Mouse (Mus musculus): ENCODE measurements around the gene Krt87.
A peak's percentile ranks its signal among the peaks of the same experiment; 100 is the strongest.

Krt87 gene

DNA sequence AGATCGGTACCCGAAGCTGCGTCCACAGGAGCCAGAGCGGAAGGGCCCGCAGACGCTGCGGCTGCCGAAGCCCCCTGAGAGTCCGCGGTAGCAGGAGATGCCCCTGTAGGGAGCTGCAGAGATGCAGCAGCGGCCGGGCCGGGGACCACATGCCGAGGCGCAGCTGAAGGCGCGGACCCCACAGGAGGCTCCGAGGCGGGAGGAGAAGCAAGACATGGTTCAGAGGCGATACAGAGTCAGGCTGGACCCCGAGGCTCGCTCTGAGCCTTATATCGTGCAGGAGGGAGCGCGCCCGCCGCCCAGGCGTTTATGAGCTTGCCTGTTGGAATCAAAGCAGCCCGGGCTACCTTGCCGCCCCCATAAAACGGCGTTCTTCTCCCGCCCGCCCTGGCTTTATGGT lies at the start of gene Krt87:
Krt87 (minus strand) TSS at position 250 of the 400 bp plus-strand sequence.
- DNase-seq (ENCODE audit: low spot score in 2 of 2) = no peak

- DNase-seq (ENCODE audit: low spot score in 2 of 2) = no peak
These were observed 47.5 kb upstream of the Krt87 start for GRCm38 (mm10) chr15:101485911-101486635.

DNA sequence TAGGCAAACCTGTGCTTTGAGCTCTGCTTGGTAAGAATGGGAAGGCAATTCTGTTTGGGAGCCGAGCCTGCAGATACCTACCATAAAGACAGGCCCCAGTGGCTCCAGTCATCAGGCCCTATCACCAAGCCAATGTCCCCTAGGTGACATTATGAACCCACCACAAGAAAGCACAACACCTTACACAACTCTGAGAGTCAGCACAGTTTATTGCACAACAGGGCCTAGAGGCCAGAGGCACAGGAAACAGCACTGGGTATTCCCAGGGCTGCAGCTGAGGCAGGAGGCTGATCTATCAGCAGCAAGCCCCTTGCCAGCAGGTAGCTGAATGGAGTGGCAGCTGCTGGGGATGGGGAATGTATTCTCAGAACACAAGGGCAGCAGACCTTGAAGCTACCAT lies 46.3 kb upstream of the Krt87 start:
- DNase-seq (ENCODE audit: low spot score in 2 of 2) = no peak

GRCm38 (mm10) chr15:101483646-101484045 lies 45.0 kb upstream of the Krt87 start:
- DNase-seq (ENCODE audit: low spot score in 2 of 2) = no peak

GRCm38 (mm10) chr15:101482056-101482455 lies 43.5 kb upstream of the Krt87 start:
- DNase-seq (ENCODE audit: low spot score in 2 of 2) = no peak

- DNase-seq (ENCODE audit: low spot score in 2 of 2) = no peak
These were observed 41.1 kb upstream of the Krt87 start for GRCm38 (mm10) chr15:101479666-101480060.

DNA sequence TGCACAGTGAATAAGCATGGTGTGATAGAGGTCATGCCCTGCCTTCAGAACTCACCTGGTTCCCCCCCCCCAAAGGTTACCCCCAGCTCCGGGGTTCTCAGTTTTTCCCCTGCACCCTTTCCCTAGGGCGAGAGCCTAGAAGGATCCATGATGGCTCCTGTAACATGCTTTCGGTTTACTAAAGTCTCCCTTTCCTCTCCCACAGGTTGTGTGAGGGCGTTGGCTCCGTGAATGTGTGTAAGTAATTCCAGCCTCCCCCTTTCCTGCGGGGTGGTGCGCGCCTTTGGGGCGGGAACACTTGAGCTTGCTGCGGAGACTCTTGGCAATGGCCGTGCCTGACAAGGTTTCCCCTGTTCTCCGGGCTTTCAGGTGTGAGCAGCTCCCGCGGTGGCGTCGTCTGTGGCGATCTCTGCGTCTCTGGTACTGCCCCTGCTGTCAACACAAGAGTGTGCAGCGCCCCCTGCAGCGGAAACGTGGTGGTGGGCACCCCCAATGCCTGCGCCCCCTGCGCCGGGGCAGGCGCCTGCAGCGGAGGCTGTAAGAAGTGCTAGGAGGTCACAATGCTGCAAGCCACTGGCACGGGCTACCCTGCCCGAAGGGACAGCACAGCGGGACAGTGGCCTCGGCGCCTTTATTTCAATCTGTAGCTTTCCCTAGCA lies 40.5 kb upstream of the Krt87 start:
- DNase-seq (ENCODE audit: low spot score in 2 of 2) = no peak

DNA sequence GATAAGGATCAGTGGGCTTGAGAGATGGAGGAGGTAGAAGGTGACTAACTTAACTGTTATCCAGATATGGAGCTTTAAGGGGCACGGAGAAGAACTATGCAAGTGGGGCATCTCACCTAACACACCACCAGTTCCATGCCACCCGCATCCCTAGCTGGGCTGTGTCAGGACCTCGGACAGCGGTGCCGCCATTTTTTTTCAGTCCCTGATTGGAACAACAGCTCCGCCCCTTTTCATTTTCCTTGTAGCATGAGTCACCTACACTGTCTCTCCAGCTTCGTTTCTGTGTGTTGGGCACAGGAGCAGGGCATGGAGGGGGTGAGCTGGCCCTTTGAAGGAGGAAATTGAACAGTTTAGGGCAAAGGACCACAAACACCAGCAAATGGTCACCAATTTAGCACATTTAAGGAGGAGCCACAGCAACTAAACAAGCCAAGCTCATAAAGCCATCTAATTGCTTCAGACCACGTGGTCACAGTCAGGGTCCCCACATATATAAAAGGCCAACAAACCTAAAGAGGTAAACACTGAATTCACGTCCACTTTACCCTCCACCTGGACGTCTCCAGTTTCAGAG lies 34.4 kb upstream of the Krt87 start, which contains the start of gene Krt86:
Krt86 (plus strand) TSS at position 527 of the 577 bp plus-strand sequence.
- no peak for DNase-seq (ENCODE audit: low spot score in 2 of 2)

DNA sequence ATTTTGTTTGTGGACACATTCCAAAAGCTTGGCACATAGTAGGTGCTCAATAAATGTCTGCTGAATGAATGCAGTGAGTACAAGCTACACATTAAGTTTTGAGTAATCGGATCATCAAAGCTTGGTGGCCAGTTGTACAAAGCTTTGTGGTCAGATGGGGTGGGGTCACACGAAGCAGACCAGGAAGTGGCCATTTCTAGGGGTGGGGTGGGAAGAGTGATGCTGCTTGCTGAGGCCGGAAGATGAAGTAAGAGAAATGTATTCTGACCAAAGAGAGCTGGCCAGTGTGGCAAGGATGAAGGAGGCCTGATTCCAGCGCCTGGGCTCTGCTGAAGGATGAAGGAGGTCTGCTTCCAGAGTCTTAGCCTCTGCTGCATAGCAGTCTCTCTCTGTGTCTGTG lies 30.5 kb upstream of the Krt87 start:
- no peak for DNase-seq (ENCODE audit: low spot score in 2 of 2)

DNA sequence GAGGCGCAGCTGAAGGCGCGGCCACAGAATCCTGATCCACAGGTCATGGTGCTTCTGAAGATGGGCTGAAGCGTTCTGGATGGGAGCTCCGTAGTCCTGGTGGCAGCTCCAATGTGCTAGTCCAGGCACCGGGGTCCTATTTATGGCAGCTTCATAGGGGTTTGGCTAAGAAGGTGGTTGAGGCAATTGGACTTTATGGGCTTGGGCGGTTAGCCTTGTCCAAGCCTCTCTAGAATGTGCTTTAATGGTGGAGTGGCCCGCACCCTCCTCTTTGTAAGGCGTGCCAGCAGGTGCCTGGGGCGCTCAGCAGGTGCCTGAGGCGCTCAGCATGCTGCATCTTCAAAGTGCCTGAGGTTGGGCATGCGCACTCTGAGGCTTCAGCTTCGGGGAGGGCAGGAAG lies 25.0 kb upstream of the Krt87 start, which contains the start of gene Krt81:
Krt81 (minus strand) TSS at position 101 of the 400 bp plus-strand sequence.
- no peak for DNase-seq (ENCODE audit: low spot score in 2 of 2)

GRCm38 (mm10) chr15:101459283-101459682 lies 20.7 kb upstream of the Krt87 start:
- DNase-seq (ENCODE audit: low spot score in 2 of 2) = no peak

DNA sequence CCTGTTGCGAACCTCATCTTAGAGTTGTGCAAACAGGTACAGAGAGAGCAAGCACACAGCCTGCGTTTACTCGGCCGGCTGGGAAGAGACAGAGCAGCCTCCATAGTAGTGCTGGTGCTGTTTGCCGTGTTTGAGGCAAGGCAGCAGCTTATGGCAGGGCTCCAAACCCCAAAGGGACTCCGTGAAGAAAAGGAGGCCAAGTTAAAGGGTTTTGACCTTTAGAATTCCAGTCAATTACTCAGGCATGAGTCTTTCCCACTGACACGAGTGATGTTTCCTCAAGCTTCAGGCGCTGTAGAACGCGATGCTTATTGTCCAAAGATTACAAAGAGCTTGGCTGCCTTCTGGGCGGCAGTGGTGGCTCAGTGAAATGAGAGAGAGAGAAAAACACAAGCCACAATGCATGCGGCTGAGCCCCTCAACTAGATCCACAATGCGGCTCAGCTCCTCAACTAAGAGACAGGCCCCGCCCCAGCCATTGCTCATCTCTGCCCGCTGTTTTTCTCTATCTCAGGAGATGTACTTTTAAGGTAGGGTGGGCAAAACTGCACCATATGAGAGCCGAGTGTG lies 19.8 kb upstream of the Krt87 start:
- DNase-seq (ENCODE audit: low spot score in 2 of 2) = no peak

DNA sequence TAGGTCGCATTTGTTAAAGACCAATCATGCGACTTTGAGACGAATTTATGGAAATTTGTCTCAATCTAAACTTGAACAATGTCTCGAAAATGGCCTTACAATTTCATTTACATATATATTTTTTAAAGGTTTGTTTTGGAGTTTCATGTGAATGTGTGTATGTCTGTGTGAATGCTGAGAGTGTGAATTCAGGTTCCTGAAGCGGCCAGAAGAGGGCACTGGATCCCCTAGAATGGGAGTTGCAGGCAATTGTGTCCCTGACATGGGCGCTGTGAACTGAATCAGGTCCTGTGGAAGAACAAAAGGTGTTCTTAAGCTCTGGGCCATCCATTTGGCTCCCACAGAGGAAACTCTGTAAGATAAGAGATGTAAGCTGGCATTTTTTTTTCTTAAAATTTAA lies 17.3 kb upstream of the Krt87 start:
- DNase-seq (ENCODE audit: low spot score in 2 of 2) = no peak

- DNase-seq (ENCODE audit: low spot score in 2 of 2) = no peak
These were observed 16.7 kb upstream of the Krt87 start for GRCm38 (mm10) chr15:101455292-101455691.

- DNase-seq (ENCODE audit: low spot score in 2 of 2) = no peak
These were observed 16.2 kb upstream of the Krt87 start for GRCm38 (mm10) chr15:101454774-101455173.

- DNase-seq (ENCODE audit: low spot score in 2 of 2) = peak; percentile 22 to 29
These were observed 14.6 kb upstream of the Krt87 start for GRCm38 (mm10) chr15:101453093-101453736.

DNA sequence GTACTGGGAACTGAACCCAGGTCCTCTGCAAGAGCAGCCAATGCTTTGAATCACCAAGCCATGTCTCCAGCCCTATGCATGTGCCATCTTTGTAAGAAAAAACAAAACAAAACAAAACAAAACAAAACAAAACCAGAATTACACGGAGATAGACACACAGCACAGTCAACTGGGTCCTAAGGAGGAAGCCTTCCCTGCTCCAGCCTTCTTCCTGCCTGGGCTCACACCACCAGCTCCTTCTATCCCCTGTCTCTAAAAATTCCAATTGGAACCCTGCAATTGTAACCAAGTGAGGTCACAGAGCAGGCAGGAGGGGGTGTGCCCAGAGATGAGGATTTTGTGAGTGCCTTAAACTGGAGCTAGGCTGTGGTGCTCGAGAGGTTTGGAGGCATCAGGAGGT lies 8.8 kb upstream of the Krt87 start, which contains the start of gene Krt88:
Krt88 (plus strand) TSS at position 301 of the 400 bp plus-strand sequence.
- DNase-seq (ENCODE audit: low spot score in 2 of 2) = no peak

GRCm38 (mm10) chr15:101446572-101446971 lies 8.0 kb upstream of the Krt87 start:
- DNase-seq (ENCODE audit: low spot score in 2 of 2) = no peak

DNA sequence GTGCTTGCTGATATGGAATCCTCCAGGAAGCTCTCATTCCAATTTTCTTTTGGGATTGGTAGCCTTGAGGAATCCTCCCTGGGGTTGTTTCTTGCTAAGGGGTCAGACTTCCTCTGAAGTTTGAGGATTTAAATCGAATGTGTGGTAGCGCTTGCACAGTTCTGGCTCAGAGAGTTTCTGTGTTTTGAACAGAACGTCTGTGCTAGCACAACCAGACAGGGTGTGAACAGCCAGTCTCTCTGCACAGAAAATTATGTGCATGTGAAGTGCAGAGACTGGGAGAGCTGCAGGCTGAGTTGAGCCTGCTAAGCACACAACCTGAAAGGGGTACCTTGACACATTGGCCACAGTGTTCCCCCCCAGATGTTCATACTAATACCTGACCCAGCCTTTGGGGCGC lies 2.2 kb upstream of the Krt87 start:
- DNase-seq (ENCODE audit: low spot score in 2 of 2) = no peak

GRCm38 (mm10) chr15:101436611-101437010 lies 2.0 kb downstream of the Krt87 start:
- DNase-seq (ENCODE audit: low spot score in 2 of 2) = no peak

DNA sequence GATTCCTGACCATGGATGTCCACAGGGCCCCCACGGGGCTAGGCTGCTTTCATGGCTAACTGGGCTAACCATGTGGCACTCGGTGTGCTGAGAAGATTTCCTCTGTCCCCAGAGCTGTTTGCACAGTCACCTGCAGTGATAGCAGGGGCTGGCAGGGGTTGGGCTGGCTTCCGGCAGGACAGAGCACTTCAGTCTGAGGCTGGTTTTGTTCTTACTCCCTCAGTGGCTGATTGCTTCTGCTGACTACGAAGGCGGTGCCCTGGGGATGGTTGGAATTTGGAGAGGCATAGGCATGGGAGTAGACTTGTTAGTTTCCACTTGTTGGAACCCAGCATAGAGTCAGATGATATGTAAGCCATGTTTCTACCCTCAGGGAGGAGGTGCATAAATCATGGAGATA lies 13.7 kb downstream of the Krt87 start:
- DNase-seq (ENCODE audit: low spot score in 2 of 2) = no peak

DNA sequence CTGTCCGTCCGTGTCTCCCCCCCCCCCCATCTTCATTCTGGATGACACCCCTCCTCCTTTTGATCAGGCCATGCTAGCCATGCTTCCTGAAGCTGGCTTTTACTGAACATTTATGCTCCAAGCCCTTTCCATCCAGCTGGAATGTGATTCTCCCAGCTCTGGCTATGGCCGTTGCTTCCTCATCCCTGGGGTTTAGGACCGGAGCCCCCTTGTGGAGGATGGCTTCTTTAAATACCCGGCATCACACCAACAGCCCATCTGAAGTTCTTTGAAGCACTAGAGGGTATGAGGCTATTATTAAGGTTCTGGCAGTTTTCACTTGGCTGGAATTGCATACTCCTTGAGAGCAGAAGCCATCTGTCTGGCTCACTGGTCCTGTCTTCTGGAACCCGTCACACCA lies 17.7 kb downstream of the Krt87 start:
- DNase-seq (ENCODE audit: low spot score in 2 of 2) = no peak

Data from spleen, postnatal 36 days (tissue).